Mouse (Mus musculus) embryonic facial prominence, embryonic 10.5 days (tissue): ENCODE measurements around the gene Gm10037. TPM values are rescaled to one million over a fixed set of nuclear protein-coding genes. Genes with fewer than 3 reads are reported as not detected.

ENCODE experiments used
- polyA plus RNA-seq: library from polyadenylated mRNA; unstranded; fragments of >200 nt; fragmentation: Nextera tagmentation; extraction: Ambion mirVana; gene quantifications from 2 replicates; pipeline ENCODE4 v1.2.1, GENCODE M21; 2016

Gene Gm10037
- polyA plus RNA-seq, 1 experiment from 2014 or later: 2.7 TPM

Other genes with a start within 250 kb of the Gm10037 start
- 3.5 and 4.1 TPM in 2 replicates for gene Zfp729b, start 221.4 kb upstream of the Gm10037 start, polyA plus RNA-seq
- gene Gm49345, start 193.3 kb upstream of the Gm10037 start, polyA plus RNA-seq: 0.15 TPM in 1 of 2 replicates, not detected in the other
- 2.4 and 2.5 TPM in 2 replicates for gene Zfp729a, start 193.3 kb upstream of the Gm10037 start, polyA plus RNA-seq
- gene Zfp738, start 144.0 kb upstream of the Gm10037 start, polyA plus RNA-seq: 11.2 and 11.3 TPM in 2 replicates
- 6.4 and 7.8 TPM in 2 replicates for gene Zfp65, start 101.9 kb upstream of the Gm10037 start, polyA plus RNA-seq
- gene Zfp85, start 75.9 kb upstream of the Gm10037 start, polyA plus RNA-seq: 4.2 and 4.9 TPM in 2 replicates
- 3.2 and 3.3 TPM in 2 replicates for gene Zfp493, start 51.4 kb upstream of the Gm10037 start, polyA plus RNA-seq
- gene Zfp273, start 17.4 kb upstream of the Gm10037 start, polyA plus RNA-seq: 6.0 and 6.5 TPM in 2 replicates
- gene BC048507, start 32.2 kb downstream of the Gm10037 start, polyA plus RNA-seq: not detected in 2 replicates